Mouse (Mus musculus) neural tube, embryonic 14.5 days (tissue): ENCODE results near the gene Dedd. TPM values are rescaled to one million over a fixed set of nuclear protein-coding genes. Genes with fewer than 3 reads are reported as not detected.
A peak's percentile ranks its signal among the peaks of the same experiment; 100 is the strongest.

Source experiments
- ATAC-seq: fragments of 200-750 bp; cut with Nextera tagmentation; 2 replicates; pipeline ENCODE4 v1.8.0; 2017; ENCODE audit warnings: low read depth, mild to moderate bottlenecking, moderate TSS enrichment, moderate library complexity
- H3K27ac ChIP-seq: fragments of 300-500 bp; sonication (generic); 2 replicates; pipeline ENCODE4 v1.5.1; 2014; ENCODE audit warnings: low read depth, mild to moderate bottlenecking, control low read depth, low read length, moderate library complexity, mixed read lengths
- H3K27me3 ChIP-seq: fragments of 300-500 bp; sonication (generic); 2 replicates; pipeline ENCODE4 v1.6.1; 2014; ENCODE audit warnings: low read length; ENCODE audit not compliant: control insufficient read depth, insufficient read depth
- H3K36me3 ChIP-seq: fragments of 300-500 bp; sonication (generic); 2 replicates; pipeline ENCODE4 v1.6.1; 2014; ENCODE audit warnings: low read length, mixed read lengths; ENCODE audit not compliant: control insufficient read depth, insufficient read depth
- H3K4me1 ChIP-seq: fragments of 300-500 bp; sonication (generic); 2 replicates; pipeline ENCODE4 v1.6.1; 2014; ENCODE audit warnings: low read length; ENCODE audit not compliant: control insufficient read depth, insufficient read depth
- H3K4me2 ChIP-seq: fragments of 300-500 bp; sonication (generic); 2 replicates; pipeline ENCODE4 v1.6.1; 2014; ENCODE audit warnings: mild to moderate bottlenecking, low read depth, low read length, control low read depth
- H3K4me3 ChIP-seq: fragments of 300-500 bp; sonication (generic); 2 replicates; pipeline ENCODE4 v1.5.1; 2014; ENCODE audit warnings: low read depth, low read length, control low read depth, mixed read lengths
- H3K9ac ChIP-seq: fragments of 300-500 bp; sonication (generic); replicated peaks from 2 replicates; pipeline ENCODE4 v1.6.1; 2014; ENCODE audit warnings: low read depth, mild to moderate bottlenecking, control low read depth, low read length, mixed read lengths
- H3K9me3 ChIP-seq: fragments of 300-500 bp; sonication (generic); 2 replicates; pipeline ENCODE4 v1.6.1; 2016; ENCODE audit warnings: low read length; ENCODE audit not compliant: control insufficient read depth
- WGBS: fragments of 180-500 bp; shearing (Covaris S2); extraction: QIAGEN DNeasy Blood & Tissue Kit; methylation state at CpG from one replicate; pipeline ENCODE4 v1.1.7; 2014; 5-methylcytosine and 5-hydroxymethylcytosine counted together
- polyA plus RNA-seq: library from polyadenylated mRNA; unstranded; fragments of >200 nt; fragmentation: Nextera tagmentation; extraction: Ambion mirVana; gene quantifications from 2 replicates; pipeline ENCODE4 v1.2.1, GENCODE M21; 2014

Dedd gene
- polyA plus RNA-seq, 1 experiment from 2014 or later = 48.0 TPM

- Histone ChIP-seq H3K27me3 (no peaks in the 10 kb centered on the region), H3K4me1 (peaks cover 16% of the 10 kb centered on the region), H3K4me2 (peak overlapping the region; percentile 82), H3K36me3 (peaks cover 12% of the 10 kb centered on the region; the same call in 1 of the 2 replicates), H3K27ac (peak overlapping the region; percentile 70; the same call in 1 of the 2 replicates), H3K9me3 (no peaks in the 10 kb centered on the region), H3K9ac (peak overlapping the region; percentile 76), H3K4me3 (peak overlapping the region; percentile 82)
- no peak for ATAC-seq
- under 1% methylated on average over 14 of the region's 14 CpGs for WGBS
Observed at GRCm38 (mm10) chr1:171346095-171346450, 17.1 kb downstream of the Dedd start.

- no peak for ATAC-seq
- no peak overlapping the region for H3K4me3 ChIP-seq
- no peak overlapping the region for H3K4me2 ChIP-seq
- no peak overlapping the region for H3K27ac ChIP-seq
- H3K9ac ChIP-seq = no peak overlapping the region
- H3K4me1 ChIP-seq = peaks cover 16% of the 10 kb centered on the region
- no peaks in the 10 kb centered on the region for H3K9me3 ChIP-seq
- 98% methylated on average over 3 of the region's 3 CpGs for WGBS
- no peaks in the 10 kb centered on the region for H3K36me3 ChIP-seq
- H3K27me3 ChIP-seq = no peaks in the 10 kb centered on the region
Observed at GRCm38 (mm10) chr1:171348665-171349064, 19.7 kb downstream of the Dedd start.

- Histone ChIP-seq H3K27ac (no peak overlapping the region), H3K9ac (no peak overlapping the region), H3K36me3 (no peaks in the 10 kb centered on the region), H3K27me3 (no peaks in the 10 kb centered on the region), H3K4me2 (no peak overlapping the region), H3K4me3 (no peak overlapping the region), H3K4me1 (peaks cover 16% of the 10 kb centered on the region), H3K9me3 (no peaks in the 10 kb centered on the region)
- WGBS = 98% methylated on average over 2 of the region's 2 CpGs
- no peak for ATAC-seq
Observed at GRCm38 (mm10) chr1:171349210-171349609, 20.3 kb downstream of the Dedd start.

- Histone ChIP-seq H3K27me3 (no peaks in the 10 kb centered on the region), H3K4me2 (no peak overlapping the region), H3K27ac (no peak overlapping the region), H3K4me3 (no peak overlapping the region), H3K4me1 (peaks cover 7% of the 10 kb centered on the region), H3K9me3 (no peaks in the 10 kb centered on the region), H3K9ac (no peak overlapping the region), H3K36me3 (peaks cover 7% of the 10 kb centered on the region; the same call in 1 of the 2 replicates)
- ATAC-seq = no peak
- WGBS = 79% methylated on average over 5 of the region's 5 CpGs
Observed at GRCm38 (mm10) chr1:171355812-171356340, 26.9 kb downstream of the Dedd start.

- no peak overlapping the region for H3K4me3 ChIP-seq
- H3K9ac ChIP-seq = no peak overlapping the region
- H3K27ac ChIP-seq = no peak overlapping the region
- H3K4me1 ChIP-seq = peaks cover 7% of the 10 kb centered on the region
- peaks cover 7% of the 10 kb centered on the region; the same call in 1 of the 2 replicates for H3K36me3 ChIP-seq
- 92% methylated on average over 2 of the region's 2 CpGs for WGBS
- H3K4me2 ChIP-seq = no peak overlapping the region
- no peak for ATAC-seq
- H3K27me3 ChIP-seq = no peaks in the 10 kb centered on the region
- no peaks in the 10 kb centered on the region for H3K9me3 ChIP-seq
Observed at GRCm38 (mm10) chr1:171356814-171357213, 27.9 kb downstream of the Dedd start.

- Histone ChIP-seq H3K9ac (no peak overlapping the region), H3K36me3 (peaks cover 7% of the 10 kb centered on the region; the same call in 1 of the 2 replicates), H3K4me3 (no peak overlapping the region), H3K4me2 (no peak overlapping the region), H3K4me1 (peaks cover 7% of the 10 kb centered on the region), H3K27ac (no peak overlapping the region), H3K27me3 (no peaks in the 10 kb centered on the region), H3K9me3 (no peaks in the 10 kb centered on the region)
- no peak for ATAC-seq
- WGBS = 76% methylated on average over 4 of the region's 4 CpGs
Observed at GRCm38 (mm10) chr1:171358421-171358820, 29.5 kb downstream of the Dedd start.

- Histone ChIP-seq H3K27me3 (no peaks in the 10 kb centered on the region), H3K4me1 (peaks cover 7% of the 10 kb centered on the region), H3K4me2 (peak overlapping the region; percentile 84), H3K36me3 (peaks cover 7% of the 10 kb centered on the region; the same call in 1 of the 2 replicates), H3K4me3 (peak overlapping the region; percentile 60), H3K9me3 (no peaks in the 10 kb centered on the region), H3K9ac (peak overlapping the region; percentile 78), H3K27ac (peak overlapping the region; percentile 86)
- ATAC-seq = no peak; the same call in 1 of the 2 replicates
- WGBS = 4% methylated on average over 26 of the region's 26 CpGs
Observed at GRCm38 (mm10) chr1:171360253-171360652, 31.3 kb downstream of the Dedd start.

GRCm38 (mm10) chr1:171360656-171361055 is 31.7 kb downstream of the Dedd start, which contains the start of gene Klhdc9:
Gene Klhdc9 (minus strand): TSS chr1:171360798.
- peak within 1 kb of the TSS; percentile 84 for H3K4me2 ChIP-seq
- under 1% methylated on average over 21 of the region's 21 CpGs for WGBS
- H3K36me3 ChIP-seq = peaks cover 7% of the 10 kb centered on the region; the same call in 1 of the 2 replicates
- no peaks in the 10 kb centered on the region for H3K27me3 ChIP-seq
- no peaks in the 10 kb centered on the region for H3K9me3 ChIP-seq
- peak within 1 kb of the TSS; percentile 60 for H3K4me3 ChIP-seq
- ATAC-seq = peak; percentile 96
- peak within 1 kb of the TSS; percentile 78 for H3K9ac ChIP-seq
- peaks cover 7% of the 10 kb centered on the region for H3K4me1 ChIP-seq
- peak within 1 kb of the TSS; percentile 86 for H3K27ac ChIP-seq

- peak overlapping the region; percentile 60 for H3K4me3 ChIP-seq
- H3K27me3 ChIP-seq = no peaks in the 10 kb centered on the region
- peak overlapping the region; percentile 86 for H3K27ac ChIP-seq
- peak overlapping the region; percentile 84 for H3K4me2 ChIP-seq
- H3K4me1 ChIP-seq = peaks cover 7% of the 10 kb centered on the region
- H3K36me3 ChIP-seq = peaks cover 7% of the 10 kb centered on the region; the same call in 1 of the 2 replicates
- H3K9me3 ChIP-seq = no peaks in the 10 kb centered on the region
- peak; percentile 84 for ATAC-seq
- 34% methylated on average over 16 of the region's 16 CpGs for WGBS
- H3K9ac ChIP-seq = peak overlapping the region; percentile 78
Observed at GRCm38 (mm10) chr1:171361106-171362103, 32.5 kb downstream of the Dedd start.
